Comparison of ENCODE assay signal across 9 mouse cellular contexts in genomic region chr9:94696539-94697079, GRCm38 (mm10). TPM values are rescaled to one million over a fixed set of nuclear protein-coding genes. Genes with fewer than 3 reads are reported as not detected.
DNase-seq lines count a peak whose midpoint lies in the region; ATAC-seq lines count a peak whose summit lies in the region.
"Had no signal": no experiment of that assay in that cellular context is flagged by ENCODE, and none has a peak within 500 bp of the region (broad histone marks: within the 10 kb centered on the region; RNA-seq: fewer than 3 reads in every experiment).

No protein-coding gene starts in this region.

- WGBS in heart, embryonic 10.5 days: 76% methylated on average over 9 of the region's 9 CpGs

- intact Hi-C loops in left cerebral cortex, postnatal 10 days (cut with DNase I): no loop called here
- intact Hi-C loops in left cerebral cortex, postnatal 36 days (cut with DNase I): no loop called here

- no peak overlapping the region for H3K4me3 ChIP-seq in heart, embryonic 10.5 days
- H3K4me3 ChIP-seq: heart, embryonic 15.5 days had no signal

- peak; percentile 50 for ATAC-seq in megakaryocyte-erythroid progenitor cell, adult 5-6 weeks (replicated peaks; ENCODE audit: low FRiP score, low TSS enrichment, poor library complexity, severe bottlenecking)

- no peak overlapping the region for H3K27ac ChIP-seq in heart, embryonic 10.5 days
- H3K27ac ChIP-seq: heart, embryonic 15.5 days had no signal

- H3K36me3 ChIP-seq in heart, embryonic 10.5 days: no peaks in the 10 kb centered on the region
- H3K36me3 ChIP-seq: heart, embryonic 15.5 days had no signal

- peaks cover 31% of the 10 kb centered on the region for H3K4me1 ChIP-seq in heart, embryonic 10.5 days

- DNase-seq in heart, adult 11 months: peak; percentile 97
- DNase-seq in heart, embryonic 10.5 days (ENCODE audit: low spot score): no peak
- DNase-seq in adipocyte (ENCODE audit: low spot score): peak; percentile 5
- peak; percentile 23 for DNase-seq in kidney, postnatal 14 days
- DNase-seq in left cerebral cortex, postnatal 10 days (ENCODE audit: extremely low spot score in 1 of 2, low spot score in 2 of 2): no peak
- no peak for DNase-seq in left cerebral cortex, postnatal 36 days (ENCODE audit: low spot score in 2 of 2)
- no peak for DNase-seq in frontal cortex, postnatal 36 days (ENCODE audit: low spot score in 2 of 2)

- H3K27me3 ChIP-seq in heart, embryonic 10.5 days (ENCODE audit: insufficient read depth, poor library complexity, severe bottlenecking): no peaks in the 10 kb centered on the region
- H3K27me3 ChIP-seq: heart, embryonic 15.5 days had no signal

- H3K9me3 ChIP-seq in heart, embryonic 10.5 days: no peaks in the 10 kb centered on the region
- H3K9me3 ChIP-seq: heart, embryonic 15.5 days had no signal

RNA-seq across cellular contexts. Expression of gene Slc9a9, which starts 26.9 kb away (rescaled TPM):
- polyA plus RNA-seq in heart, embryonic 10.5 days (2016; fragmentation: Nextera tagmentation; extraction: Ambion mirVana): 2.6 and 3.3 TPM in 2 replicates
- 3.0 and 5.7 TPM in 2 replicates for total RNA-seq in megakaryocyte-erythroid progenitor cell, adult 5-6 weeks (2014; fragmentation: Nextera tagmentation)
- 2.9 and 6.1 TPM in 2 replicates for total RNA-seq in megakaryocyte-erythroid progenitor cell, adult 5-6 weeks (2017)
- 10 to 100 TPM; 13.8 to 15.5 TPM for total RNA-seq in left cerebral cortex, postnatal 10 days (2021)
- 10 to 100 TPM; 20.1 to 22.5 TPM for total RNA-seq in left cerebral cortex, postnatal 36 days (2021)

Comparison
In these comparisons a context has a peak if more than half of its experiments do, and no peak if none do; other contexts are left out.
1. DNase-seq: peak in heart, adult 11 months (single experiment), adipocyte (single experiment) and kidney, postnatal 14 days (single experiment); none in heart, embryonic 10.5 days (single experiment), left cerebral cortex, postnatal 10 days (0 of 2), left cerebral cortex, postnatal 36 days (0 of 2) and frontal cortex, postnatal 36 days (0 of 2).